In the genomic region with DNA sequence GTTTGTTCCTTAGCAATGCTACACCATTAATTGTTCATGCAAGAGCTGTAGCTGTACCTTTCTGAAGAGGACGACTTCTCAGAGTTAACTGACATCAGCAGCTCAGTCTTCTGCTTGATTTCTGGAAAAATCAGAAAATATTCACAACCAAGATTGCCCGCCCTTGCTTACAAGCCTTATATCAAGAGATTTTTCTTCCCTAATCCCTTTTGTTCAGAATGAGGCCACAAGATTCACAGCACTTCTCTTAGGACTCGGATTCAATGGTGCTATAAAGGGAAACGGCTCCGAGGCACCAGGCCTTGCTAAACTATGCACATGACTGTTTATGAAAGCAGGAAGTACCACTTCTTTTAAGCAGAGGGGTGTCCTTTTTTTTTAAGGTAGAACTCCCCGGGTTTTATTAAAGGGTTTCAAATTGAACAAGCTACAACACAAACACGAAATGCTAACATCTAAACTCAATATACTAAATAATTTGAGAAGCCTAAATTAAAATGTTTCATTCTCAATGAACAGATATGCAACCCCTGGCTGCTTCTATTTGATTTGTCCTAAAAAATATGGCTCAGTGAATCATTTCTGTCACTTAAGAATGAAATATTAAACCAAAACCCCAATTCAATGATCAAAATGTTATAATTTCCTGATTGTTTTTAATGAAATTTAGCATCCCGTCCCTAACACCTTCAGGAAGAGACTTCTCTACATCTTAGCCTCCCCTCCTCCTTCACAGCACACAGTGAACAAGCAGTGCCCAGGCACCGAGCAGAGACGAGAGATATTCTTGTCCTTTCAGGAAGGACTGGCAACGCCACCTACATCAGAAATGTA, we compare ENCODE assay signal across 7 mouse cellular contexts.
A peak's percentile ranks its signal among the peaks of the same experiment; 100 is the strongest.
DNase-seq lines count a peak whose midpoint lies in the region; ATAC-seq and TF ChIP-seq lines count a peak whose summit lies in the region.

No protein-coding gene starts in this region.

- H3K4me2 ChIP-seq in forebrain, postnatal 0 days (ENCODE audit: low read depth) = peak overlapping the region; percentile 68
- H3K4me2 ChIP-seq in hindbrain, embryonic 12.5 days (replicated peaks) = peak overlapping the region; percentile 57
- H3K4me2 ChIP-seq in lung, postnatal 0 days (replicated peaks; ENCODE audit: low read depth, low read length) = peak overlapping the region; percentile 60

- DNase-seq in T-cell, adult 2 months (ENCODE audit: low spot score) = peak; percentile 49
- DNase-seq in cerebellum, adult 8-10 months = peak; percentile 67
- peak; percentile 88 for DNase-seq in forebrain, postnatal 0 days
- peak; percentile 34 to 59 for DNase-seq in layer of hippocampus, postnatal 10 days (ENCODE audit: low spot score in 2 of 2)
- peak; percentile 91 for DNase-seq in lung, postnatal 0 days (ENCODE audit: low spot score)
- peak; percentile 81 for DNase-seq in retina, embryonic 14.5 days (ENCODE audit: low spot score)

- H3K9me3 ChIP-seq in forebrain, postnatal 0 days (ENCODE audit: low read length) = no peaks in the 10 kb centered on the region
- no peaks in the 10 kb centered on the region for H3K9me3 ChIP-seq in hindbrain, embryonic 12.5 days (replicated peaks)
- H3K9me3 ChIP-seq in lung, postnatal 0 days (ENCODE audit: low read length) = no peaks in the 10 kb centered on the region

- ATAC-seq in forebrain, postnatal 0 days = peak; percentile 95
- peak; percentile 89 for ATAC-seq in hindbrain, embryonic 12.5 days (ENCODE audit: low FRiP score)
- peak; percentile 92 for ATAC-seq in lung, postnatal 0 days

- H3K4me3 ChIP-seq in forebrain, postnatal 0 days (ENCODE audit: low read depth, low read length) = peak overlapping the region; percentile 53
- peak overlapping the region; percentile 44 for H3K4me3 ChIP-seq in hindbrain, embryonic 12.5 days
- H3K4me3 ChIP-seq in lung, postnatal 0 days (ENCODE audit: low read depth, low read length) = peak overlapping the region; percentile 54

- 2% methylated on average over 11 of the region's 11 CpGs for WGBS in forebrain, postnatal 0 days
- WGBS in hindbrain, embryonic 12.5 days = 25% methylated on average over 11 of the region's 11 CpGs
- WGBS in lung, postnatal 0 days = 6% methylated on average over 11 of the region's 11 CpGs

- H3K4me1 ChIP-seq in forebrain, postnatal 0 days (ENCODE audit: insufficient read depth) = peaks cover 12% of the 10 kb centered on the region
- H3K4me1 ChIP-seq in hindbrain, embryonic 12.5 days = peaks cover 7% of the 10 kb centered on the region; the same call in 1 of the 2 replicates
- no peaks in the 10 kb centered on the region; the same call in 1 of the 2 replicates for H3K4me1 ChIP-seq in lung, postnatal 0 days (ENCODE audit: insufficient read depth, low read depth, low read length)

- H3K27me3 ChIP-seq in forebrain, postnatal 0 days (ENCODE audit: insufficient read depth, low read length) = no peaks in the 10 kb centered on the region
- H3K27me3 ChIP-seq in hindbrain, embryonic 12.5 days = no peaks in the 10 kb centered on the region
- no peaks in the 10 kb centered on the region for H3K27me3 ChIP-seq in lung, postnatal 0 days (replicated peaks; ENCODE audit: insufficient read depth, low read length)

- peak; percentile 23; the same call in 1 of the 2 replicates for TF ChIP-seq EP300 in lung, postnatal 0 days (IDR thresholded peaks at IDR 0.05)

- H3K27ac ChIP-seq in forebrain, postnatal 0 days (ENCODE audit: low read depth, low read length) = peak overlapping the region; percentile 89
- H3K27ac ChIP-seq in hindbrain, embryonic 12.5 days = peak overlapping the region; percentile 86
- H3K27ac ChIP-seq in lung, postnatal 0 days (ENCODE audit: low read length) = peak overlapping the region; percentile 89

- peak; percentile 51 for TF ChIP-seq CTCF in forebrain, postnatal 0 days (IDR thresholded peaks at IDR 0.05; ENCODE audit: low read depth)
- peak; percentile 31 for TF ChIP-seq CTCF in lung, postnatal 0 days (IDR thresholded peaks at IDR 0.05)

- peak overlapping the region; percentile 74 for H3K9ac ChIP-seq in forebrain, postnatal 0 days
- H3K9ac ChIP-seq in hindbrain, embryonic 12.5 days = peak overlapping the region; percentile 55
- H3K9ac ChIP-seq in lung, postnatal 0 days (replicated peaks; ENCODE audit: low read depth) = peak overlapping the region; percentile 44

- no peaks in the 10 kb centered on the region for H3K36me3 ChIP-seq in forebrain, postnatal 0 days (ENCODE audit: insufficient read depth)
- H3K36me3 ChIP-seq in hindbrain, embryonic 12.5 days = no peaks in the 10 kb centered on the region
- H3K36me3 ChIP-seq in lung, postnatal 0 days (ENCODE audit: insufficient read depth, low read length) = no peaks in the 10 kb centered on the region

Comparison
In these comparisons a context has a peak if more than half of its experiments do, and no peak if none do; other contexts are left out.
1. Peak in every context shown above with its lines: DNase-seq, ATAC-seq, H3K4me3 ChIP-seq and H3K27ac ChIP-seq.